In the genomic region with DNA sequence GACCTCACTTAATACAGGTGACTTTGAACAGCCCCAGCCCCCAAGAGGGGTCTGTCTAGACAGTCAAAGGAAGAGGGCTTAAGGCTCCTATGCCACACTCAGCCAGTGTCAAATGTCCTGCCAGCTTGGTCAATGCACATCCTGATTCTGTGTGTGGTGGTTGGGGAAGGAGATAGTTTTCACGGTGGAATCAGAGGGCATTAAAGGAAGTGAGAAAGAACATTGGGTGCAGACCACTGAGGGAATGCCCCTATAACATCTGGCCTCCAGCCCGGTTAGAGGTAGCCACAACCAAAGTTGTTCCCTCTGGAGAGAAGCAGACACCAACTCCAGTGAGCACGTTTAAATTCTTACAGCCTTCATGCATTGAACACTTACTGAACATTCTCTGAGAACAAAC, we compare ENCODE assay signal across 14 mouse cellular contexts.
"Had no signal": no experiment of that assay in that cellular context is flagged by ENCODE, and none has a peak within 500 bp of the region (broad histone marks: within the 10 kb centered on the region; RNA-seq: fewer than 3 reads in every experiment).

No protein-coding gene starts in this region.

- H3K4me3 ChIP-seq: megakaryocyte, embryonic 14.5 days; midbrain, embryonic 13.5 days; midbrain, embryonic 15.5 days; neural tube, embryonic 12.5 days; stomach, embryonic 15.5 days had no signal

- H3K27ac ChIP-seq: macrophage; midbrain, embryonic 13.5 days; midbrain, embryonic 15.5 days; neural tube, embryonic 12.5 days; stomach, embryonic 15.5 days; stomach, postnatal 0 days had no signal

- H3K4me2 ChIP-seq: lung, embryonic 14.5 days; midbrain, embryonic 11.5 days; midbrain, embryonic 13.5 days; midbrain, embryonic 15.5 days; neural tube, embryonic 12.5 days; stomach, embryonic 15.5 days had no signal

- H3K36me3 ChIP-seq: midbrain, embryonic 13.5 days; midbrain, embryonic 15.5 days; neural tube, embryonic 12.5 days; stomach, embryonic 15.5 days had no signal

- H3K27me3 ChIP-seq: megakaryocyte, embryonic 14.5 days; midbrain, embryonic 13.5 days; midbrain, embryonic 15.5 days; neural tube, embryonic 12.5 days had no signal

- H3K4me1 ChIP-seq: midbrain, embryonic 13.5 days; midbrain, embryonic 15.5 days; neural tube, embryonic 12.5 days; stomach, embryonic 15.5 days had no signal

- ATAC-seq: midbrain, embryonic 13.5 days; midbrain, embryonic 15.5 days had no signal

- H3K9me3 ChIP-seq: midbrain, embryonic 13.5 days; midbrain, embryonic 15.5 days; stomach, embryonic 15.5 days had no signal

- H3K9ac ChIP-seq: lung, embryonic 14.5 days; midbrain, embryonic 13.5 days; midbrain, embryonic 15.5 days; neural tube, embryonic 12.5 days; stomach, embryonic 15.5 days had no signal

- DNase-seq: lung, adult 18-20 months; lung, postnatal 14 days; right cerebral cortex, postnatal 14 days; thymus, adult 2 months; thymus, postnatal 25 days had no signal
